In genomic region chr19:60580582-60581339, GRCm38 (mm10) we compare ENCODE assay signal across 8 mouse cellular contexts. TPM values are rescaled to one million over a fixed set of nuclear protein-coding genes. Genes with fewer than 3 reads are reported as not detected.
DNase-seq lines count a peak whose midpoint lies in the region; ATAC-seq lines count a peak whose summit lies in the region.

Gene Cacul1, minus strand, starts transcription at chr19:60581025.

- 1% methylated on average over 54 of the region's 64 CpGs for WGBS in forebrain, embryonic 14.5 days
- WGBS in neural tube, embryonic 15.5 days, result 2% methylated on average over 59 of the region's 64 CpGs

- H3K4me2 ChIP-seq in forebrain, embryonic 14.5 days (ENCODE audit: low read length), result peak within 1 kb of the TSS; percentile 76
- H3K4me2 ChIP-seq in neural tube, embryonic 15.5 days, result peak within 1 kb of the TSS; percentile 80

- peak; percentile 96 for ATAC-seq in forebrain, embryonic 14.5 days
- ATAC-seq in neural tube, embryonic 15.5 days (ENCODE audit: low FRiP score), result peak; percentile 97

- 0 out of 2 replicates have a peak, but pooled peaks cover 6% of the 10 kb centered on the region for H3K36me3 ChIP-seq in forebrain, embryonic 14.5 days (ENCODE audit: control insufficient read depth, insufficient read depth, low read length)
- H3K36me3 ChIP-seq in neural tube, embryonic 15.5 days, result no peaks in the 10 kb centered on the region

- intact Hi-C loops in heart, postnatal 14 days (cut with DNase I), result no loop called here

- H3K4me3 ChIP-seq in forebrain, embryonic 14.5 days (ENCODE audit: low read depth, low read length), result peak within 1 kb of the TSS; percentile 98
- peak within 1 kb of the TSS; percentile 99 for H3K4me3 ChIP-seq in neural tube, embryonic 15.5 days (replicated peaks)

- no peaks in the 10 kb centered on the region for H3K9me3 ChIP-seq in forebrain, embryonic 14.5 days (replicated peaks; ENCODE audit: control insufficient read depth, low read length)
- H3K9me3 ChIP-seq in neural tube, embryonic 15.5 days (replicated peaks), result no peaks in the 10 kb centered on the region

- H3K27me3 ChIP-seq in forebrain, embryonic 14.5 days (replicated peaks; ENCODE audit: control insufficient read depth, insufficient read depth, low read length), result no peaks in the 10 kb centered on the region
- H3K27me3 ChIP-seq in neural tube, embryonic 15.5 days (replicated peaks), result no peaks in the 10 kb centered on the region

- H3K4me1 ChIP-seq in forebrain, embryonic 14.5 days (ENCODE audit: control insufficient read depth, insufficient read depth, low read length), result peaks cover 18% of the 10 kb centered on the region
- H3K4me1 ChIP-seq in neural tube, embryonic 15.5 days, result peaks cover 36% of the 10 kb centered on the region

- peak within 1 kb of the TSS; percentile 93 for H3K9ac ChIP-seq in forebrain, embryonic 14.5 days (ENCODE audit: low read length)
- peak within 1 kb of the TSS; percentile 94 for H3K9ac ChIP-seq in neural tube, embryonic 15.5 days (replicated peaks)

- H3K27ac ChIP-seq in forebrain, embryonic 14.5 days (ENCODE audit: low read depth, low read length), result peak within 1 kb of the TSS; percentile 91
- H3K27ac ChIP-seq in neural tube, embryonic 15.5 days (replicated peaks), result peak within 1 kb of the TSS; percentile 92

- peak; percentile 100 for DNase-seq in ES-CJ7 (ENCODE audit: low read depth, low spot score)
- DNase-seq in cerebellum, adult 11 months, result peak; percentile 95
- peak; percentile 99 for DNase-seq in forebrain, embryonic 14.5 days (ENCODE audit: low spot score)
- peak; percentile 93 to 94 for DNase-seq in heart, postnatal 14 days
- peak; percentile 96 for DNase-seq in layer of hippocampus, adult 11-12 months (ENCODE audit: low spot score)
- DNase-seq in lung, adult 18-20 months, result peak; percentile 98 to 99
- DNase-seq in testis, postnatal 14 days (ENCODE audit: low spot score), result peak; percentile 97

RNA-seq across cellular contexts. Expression of gene Cacul1, which starts in this region (rescaled TPM):
- 17.2 and 20.0 TPM in 2 replicates for polyA plus RNA-seq in forebrain, embryonic 14.5 days (2014; fragmentation: Nextera tagmentation; extraction: Ambion mirVana)
- 10 to 100 TPM; 24.8 to 28.0 TPM for total RNA-seq in heart, postnatal 14 days (2021)
- polyA plus RNA-seq in neural tube, embryonic 15.5 days (2015; fragmentation: Nextera tagmentation; extraction: Ambion mirVana), result 21.7 and 23.5 TPM in 2 replicates

Comparison
In these comparisons a context has a peak if more than half of its experiments do, and no peak if none do; other contexts are left out.
1. Peak in every context shown above with its lines: DNase-seq, ATAC-seq, H3K4me3 ChIP-seq and H3K27ac ChIP-seq.